8 mouse cellular contexts compared by ENCODE assay signal in genomic region chr7:97429705-97430104, GRCm38 (mm10). TPM values are rescaled to one million over a fixed set of nuclear protein-coding genes. Genes with fewer than 3 reads are reported as not detected.
DNase-seq lines count a peak whose midpoint lies in the region; ATAC-seq and TF ChIP-seq lines count a peak whose summit lies in the region.

No protein-coding gene starts in this region.

- WGBS in lung, embryonic 15.5 days: 4% methylated on average over 5 of the region's 5 CpGs
- 7% methylated on average over 5 of the region's 5 CpGs for WGBS in lung, adult 2 months
- 2% methylated on average over 5 of the region's 5 CpGs for WGBS in hindbrain, postnatal 0 days
- WGBS in stomach, postnatal 0 days: 3% methylated on average over 5 of the region's 5 CpGs

- no peaks in the 10 kb centered on the region for H3K9me3 ChIP-seq in lung, embryonic 15.5 days
- no peaks in the 10 kb centered on the region for H3K9me3 ChIP-seq in hindbrain, postnatal 0 days (ENCODE audit: low read length)
- no peaks in the 10 kb centered on the region for H3K9me3 ChIP-seq in stomach, postnatal 0 days (ENCODE audit: control insufficient read depth, low read length)

- peak overlapping the region; percentile 43 for H3K27ac ChIP-seq in lung, embryonic 15.5 days
- H3K27ac ChIP-seq in hindbrain, postnatal 0 days: peak overlapping the region; percentile 51
- H3K27ac ChIP-seq in stomach, postnatal 0 days (replicated peaks): peak overlapping the region; percentile 79

- H3K4me1 ChIP-seq in lung, embryonic 15.5 days: peaks cover 15% of the 10 kb centered on the region
- no peaks in the 10 kb centered on the region for H3K4me1 ChIP-seq in lung, adult 2 months (ENCODE audit: control insufficient read depth, insufficient read depth, low read length)
- peaks cover 6% of the 10 kb centered on the region for H3K4me1 ChIP-seq in hindbrain, postnatal 0 days (ENCODE audit: insufficient read depth, low read length)
- peaks cover 2% of the 10 kb centered on the region; the same call in 1 of the 2 replicates for H3K4me1 ChIP-seq in stomach, postnatal 0 days (replicated peaks; ENCODE audit: control insufficient read depth, insufficient read depth)

- H3K27me3 ChIP-seq in lung, embryonic 15.5 days: no peaks in the 10 kb centered on the region
- no peaks in the 10 kb centered on the region for H3K27me3 ChIP-seq in hindbrain, postnatal 0 days (ENCODE audit: insufficient read depth, low read length)
- H3K27me3 ChIP-seq in stomach, postnatal 0 days (ENCODE audit: control insufficient read depth, insufficient read depth, low read length): no peaks in the 10 kb centered on the region

- DNase-seq in lung, adult 2 months: no peak
- DNase-seq in embryo, embryonic 10.5 days (ENCODE audit: low spot score): peak; percentile 77
- peak; percentile 88 for DNase-seq in hindbrain, postnatal 0 days (ENCODE audit: low spot score)
- peak; percentile 87 for DNase-seq in stomach, postnatal 0 days (ENCODE audit: low spot score)
- no peak for DNase-seq in adipocyte (ENCODE audit: low spot score)
- no peak for DNase-seq in frontal cortex, postnatal 14 days (ENCODE audit: low spot score in 2 of 2)

- TF ChIP-seq POLR2A in lung, adult 2 months (IDR thresholded peaks at IDR 0.05; ENCODE audit: borderline replicate concordance, extremely low read depth, low read depth, low read length): no peak

- no peak overlapping the region for H3K9ac ChIP-seq in lung, embryonic 15.5 days
- H3K9ac ChIP-seq in hindbrain, postnatal 0 days (replicated peaks; ENCODE audit: low read length): no peak overlapping the region
- no peak overlapping the region for H3K9ac ChIP-seq in stomach, postnatal 0 days (ENCODE audit: low read length)

- no peak for TF ChIP-seq EP300 in stomach, postnatal 0 days (optimal IDR thresholded peaks at IDR 0.05)

- no peak for TF ChIP-seq CTCF in lung, adult 2 months (IDR thresholded peaks at IDR 0.05; ENCODE audit: insufficient read depth, low read length)
- no peak for TF ChIP-seq CTCF in hindbrain, postnatal 0 days (IDR thresholded peaks at IDR 0.05; ENCODE audit: low read depth)
- TF ChIP-seq CTCF in stomach, postnatal 0 days (IDR thresholded peaks at IDR 0.05; ENCODE audit: low read depth): no peak

- no peaks in the 10 kb centered on the region for H3K36me3 ChIP-seq in lung, embryonic 15.5 days
- H3K36me3 ChIP-seq in hindbrain, postnatal 0 days (ENCODE audit: insufficient read depth, low read length): no peaks in the 10 kb centered on the region
- H3K36me3 ChIP-seq in stomach, postnatal 0 days (ENCODE audit: control insufficient read depth, insufficient read depth, low read length): no peaks in the 10 kb centered on the region

- H3K4me3 ChIP-seq in lung, embryonic 15.5 days: no peak overlapping the region
- no peak overlapping the region for H3K4me3 ChIP-seq in lung, adult 2 months (replicated peaks; ENCODE audit: extremely low read depth, low read depth, low read length)
- H3K4me3 ChIP-seq in hindbrain, postnatal 0 days (ENCODE audit: low read length): no peak overlapping the region
- H3K4me3 ChIP-seq in stomach, postnatal 0 days (ENCODE audit: low read depth, low read length): no peak overlapping the region

- ATAC-seq in lung, embryonic 15.5 days (ENCODE audit: borderline replicate concordance, extremely low read depth, low FRiP score, low TSS enrichment): peak; percentile 36; the same call in 1 of the 2 replicates
- ATAC-seq in hindbrain, postnatal 0 days: peak; percentile 70
- ATAC-seq in megakaryocyte, adult 5-6 weeks (ENCODE audit: poor library complexity, severe bottlenecking): peak; percentile 43
- ATAC-seq in stomach, postnatal 0 days (ENCODE audit: low FRiP score, low TSS enrichment): peak; percentile 68

- H3K4me2 ChIP-seq in lung, embryonic 15.5 days: no peak overlapping the region
- H3K4me2 ChIP-seq in hindbrain, postnatal 0 days (ENCODE audit: low read depth, low read length): 0 out of 2 replicates have a peak overlapping the region, but pooled peaks have one; percentile 16
- 0 out of 2 replicates have a peak overlapping the region, but pooled peaks have one; percentile 2 for H3K4me2 ChIP-seq in stomach, postnatal 0 days (replicated peaks; ENCODE audit: low read depth)

RNA-seq across cellular contexts. Expression of gene Thrsp, which starts 12.2 kb away (rescaled TPM):
- polyA plus RNA-seq in lung, embryonic 15.5 days (2015; fragmentation: Nextera tagmentation; extraction: Ambion mirVana): 0.91 and 1.4 TPM in 2 replicates
- 72.8 and 95.2 TPM in 2 replicates for polyA plus RNA-seq in lung, adult 2 months (2012; rRNA removed)
- total RNA-seq in hindbrain, postnatal 0 days (2014; rRNA removed): 5.2 and 6.4 TPM in 2 replicates
- polyA plus RNA-seq in hindbrain, postnatal 0 days (2015; fragmentation: Nextera tagmentation; extraction: Ambion mirVana): 6.3 and 7.7 TPM in 2 replicates
- not detected in 2 replicates for total RNA-seq in megakaryocyte, adult 5-6 weeks (2015)
- not detected in 2 replicates for total RNA-seq in megakaryocyte, adult 5-6 weeks (2017)
- polyA plus RNA-seq in stomach, postnatal 0 days (2015; fragmentation: Nextera tagmentation; extraction: Ambion mirVana): 1.4 and 1.5 TPM in 2 replicates

RNA-seq across cellular contexts. Expression of gene Kctd14, which starts 21.4 kb away (rescaled TPM):
- 6.3 and 8.1 TPM in 2 replicates for polyA plus RNA-seq in lung, embryonic 15.5 days (2015; fragmentation: Nextera tagmentation; extraction: Ambion mirVana)
- polyA plus RNA-seq in lung, adult 2 months (2012; rRNA removed): 4.0 and 6.7 TPM in 2 replicates
- total RNA-seq in hindbrain, postnatal 0 days (2014; rRNA removed): 0.68 and 1.5 TPM in 2 replicates
- polyA plus RNA-seq in hindbrain, postnatal 0 days (2015; fragmentation: Nextera tagmentation; extraction: Ambion mirVana): 2.6 and 3.1 TPM in 2 replicates
- total RNA-seq in megakaryocyte, adult 5-6 weeks (2015): 13.3 and 14.8 TPM in 2 replicates
- total RNA-seq in megakaryocyte, adult 5-6 weeks (2017): 3.9 and 4.9 TPM in 2 replicates
- polyA plus RNA-seq in stomach, postnatal 0 days (2015; fragmentation: Nextera tagmentation; extraction: Ambion mirVana): 32.4 and 33.2 TPM in 2 replicates

RNA-seq across cellular contexts. Expression of gene Ndufc2, which starts 29.9 kb away (rescaled TPM):
- polyA plus RNA-seq in lung, embryonic 15.5 days (2015; fragmentation: Nextera tagmentation; extraction: Ambion mirVana): 336 and 356 TPM in 2 replicates
- polyA plus RNA-seq in lung, adult 2 months (2012; rRNA removed): 134 and 135 TPM in 2 replicates
- total RNA-seq in hindbrain, postnatal 0 days (2014; rRNA removed): 340 and 423 TPM in 2 replicates
- polyA plus RNA-seq in hindbrain, postnatal 0 days (2015; fragmentation: Nextera tagmentation; extraction: Ambion mirVana): 697 and 742 TPM in 2 replicates
- total RNA-seq in megakaryocyte, adult 5-6 weeks (2015): 128 and 155 TPM in 2 replicates
- 225 and 237 TPM in 2 replicates for total RNA-seq in megakaryocyte, adult 5-6 weeks (2017)
- 415 and 439 TPM in 2 replicates for polyA plus RNA-seq in stomach, postnatal 0 days (2015; fragmentation: Nextera tagmentation; extraction: Ambion mirVana)

RNA-seq across cellular contexts. Expression of gene Ints4, which starts 51.1 kb away (rescaled TPM):
- polyA plus RNA-seq in lung, embryonic 15.5 days (2015; fragmentation: Nextera tagmentation; extraction: Ambion mirVana): 48.9 and 53.4 TPM in 2 replicates
- 52.7 and 69.7 TPM in 2 replicates for polyA plus RNA-seq in lung, adult 2 months (2012; rRNA removed)
- total RNA-seq in hindbrain, postnatal 0 days (2014; rRNA removed): 28.3 and 39.5 TPM in 2 replicates
- 29.3 and 30.2 TPM in 2 replicates for polyA plus RNA-seq in hindbrain, postnatal 0 days (2015; fragmentation: Nextera tagmentation; extraction: Ambion mirVana)
- 89.9 and 91.2 TPM in 2 replicates for total RNA-seq in megakaryocyte, adult 5-6 weeks (2015)
- 49.6 and 51.4 TPM in 2 replicates for total RNA-seq in megakaryocyte, adult 5-6 weeks (2017)
- polyA plus RNA-seq in stomach, postnatal 0 days (2015; fragmentation: Nextera tagmentation; extraction: Ambion mirVana): 21.9 and 26.7 TPM in 2 replicates

RNA-seq across cellular contexts. Expression of gene Alg8, which starts 58.3 kb away (rescaled TPM):
- polyA plus RNA-seq in lung, embryonic 15.5 days (2015; fragmentation: Nextera tagmentation; extraction: Ambion mirVana): 42.8 and 44.0 TPM in 2 replicates
- 7.4 and 9.3 TPM in 2 replicates for polyA plus RNA-seq in lung, adult 2 months (2012; rRNA removed)
- 5.2 and 6.0 TPM in 2 replicates for total RNA-seq in hindbrain, postnatal 0 days (2014; rRNA removed)
- polyA plus RNA-seq in hindbrain, postnatal 0 days (2015; fragmentation: Nextera tagmentation; extraction: Ambion mirVana): 11.4 and 11.8 TPM in 2 replicates
- total RNA-seq in megakaryocyte, adult 5-6 weeks (2015): 40.5 and 45.2 TPM in 2 replicates
- 29.9 and 41.7 TPM in 2 replicates for total RNA-seq in megakaryocyte, adult 5-6 weeks (2017)
- polyA plus RNA-seq in stomach, postnatal 0 days (2015; fragmentation: Nextera tagmentation; extraction: Ambion mirVana): 14.6 and 15.3 TPM in 2 replicates

Comparison
In these comparisons a context has a peak if more than half of its experiments do, and no peak if none do; other contexts are left out.
1. DNase-seq: peak in embryo, embryonic 10.5 days (single experiment), hindbrain, postnatal 0 days (single experiment) and stomach, postnatal 0 days (single experiment); none in lung, adult 2 months (single experiment), adipocyte (single experiment) and frontal cortex, postnatal 14 days (0 of 2).
2. Peak in every context shown above with its lines, with median percentiles within 50 percentile points of each other: ATAC-seq and H3K27ac ChIP-seq.